Mouse (Mus musculus): Measurements from ENCODE around the gene Mllt1. TPM values are rescaled to one million over a fixed set of nuclear protein-coding genes. Genes with fewer than 3 reads are reported as not detected.

The Mllt1 gene
- total and polyA plus RNA-seq, 3 experiments, result 17.1 to 40.4 (median 20.3) TPM

DNA sequence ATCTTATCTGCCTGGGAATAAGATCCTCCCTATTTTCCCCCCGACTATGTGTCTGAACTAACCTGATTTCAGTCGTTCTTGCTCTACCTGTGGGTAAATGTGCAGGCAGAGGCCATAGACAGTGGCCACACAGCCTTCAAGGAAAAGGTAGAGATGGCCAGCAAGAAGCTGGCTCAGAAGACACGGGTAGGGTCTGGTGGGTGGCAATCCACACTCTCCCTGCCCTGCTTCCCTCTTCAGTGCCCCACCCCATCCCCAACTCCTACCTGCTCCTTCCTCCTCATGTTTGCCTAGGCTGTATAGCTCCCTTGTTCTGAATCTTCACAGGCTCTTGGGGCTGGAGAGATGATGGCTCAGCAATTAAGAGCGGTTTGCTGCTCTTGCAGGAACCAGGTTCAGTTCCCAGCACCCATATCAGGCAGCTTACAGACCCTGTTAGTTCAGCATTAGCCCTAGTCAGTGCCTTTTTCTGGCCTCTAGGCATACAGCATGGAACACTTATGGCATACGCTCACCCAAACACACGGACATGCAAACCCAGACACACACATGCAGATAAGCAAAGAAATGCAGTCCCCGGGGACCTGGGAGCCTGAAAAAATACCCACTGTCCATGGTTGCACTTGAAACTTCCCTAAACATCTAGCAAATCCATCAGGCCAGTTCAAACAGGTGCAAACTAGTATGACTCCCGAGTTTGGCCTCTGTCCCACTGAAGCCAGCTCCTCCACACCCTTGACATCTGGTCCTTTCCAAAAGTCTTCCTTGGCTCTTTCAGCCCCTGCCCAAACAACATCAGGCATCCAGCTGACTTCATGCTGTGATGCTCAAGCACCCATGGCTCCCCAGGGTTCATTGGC is 41.5 kb upstream of the Mllt1 start:
- Histone ChIP-seq H3K4me2 (ENCODE audit: insufficient read depth, low read depth, poor library complexity, severe bottlenecking) (no peak overlapping the region), H3K4me3 (replicated peaks in 1 of 3; ENCODE audit: low read depth in 2 of 3, low read length in 2 of 3, poor library complexity in 1 of 3) (no peak overlapping the region), H3K79me2 (replicated peaks; ENCODE audit: control insufficient read depth, extremely low read depth, insufficient read depth, poor library complexity, severe bottlenecking) (no peaks in the 10 kb centered on the region), H3K9ac (ENCODE audit: insufficient read depth, low read depth) (no peak overlapping the region), H3K9me3 (replicated peaks; ENCODE audit: low read length) (no peaks in the 10 kb centered on the region), H3K27me3 (replicated peaks) (peaks cover 7% of the 10 kb centered on the region), H3K4me1 (ENCODE audit: control insufficient read depth in 1 of 2, insufficient read depth in 2 of 2) (0 out of 4 replicates have a peak, but pooled peaks cover 0 to 3% of the 10 kb centered on the region in 2 experiments), H3K36me3 (replicated peaks in 1 of 2; ENCODE audit: control insufficient read depth in 1 of 2, insufficient read depth in 1 of 2, low read length in 1 of 2) (no peaks in the 10 kb centered on the region), H3K27ac (ENCODE audit: insufficient read depth, low read depth) (no peak overlapping the region)
- no peak for DNase-seq (ENCODE audit: extremely low read depth)
- in situ Hi-C loops (cut with MboI; ENCODE audit: low pct_ligation_motif_present, low pct_unique_long_range_greater_than_20kb, low sequenced_read_pairs), result no loop called here
- no peak for TF ChIP-seq HCFC1 (IDR thresholded peaks at IDR 0.05; ENCODE audit: low read depth, low read length)
- no peak for TF ChIP-seq ZNF384 (IDR thresholded peaks at IDR 0.05; ENCODE audit: low read depth, low read length)
- TF ChIP-seq UBTF (IDR thresholded peaks at IDR 0.05; ENCODE audit: low read depth, low read length), result no peak
- TF ChIP-seq ETS1 (conservative IDR thresholded peaks at IDR 0.05; ENCODE audit: low read depth, low read length), result no peak
- TF ChIP-seq TBP (conservative IDR thresholded peaks at IDR 0.05; ENCODE audit: low read depth, low read length), result no peak
- no peak for TF ChIP-seq NRF1 (IDR thresholded peaks at IDR 0.05; ENCODE audit: low read depth, low read length)
- TF ChIP-seq RAD21 (IDR thresholded peaks at IDR 0.05; ENCODE audit: low read depth, low read length), result no peak
- no peak for TF ChIP-seq IRF4 (IDR thresholded peaks at IDR 0.05; ENCODE audit: low read depth, low read length)
- no peak for TF ChIP-seq CHD1 (IDR thresholded peaks at IDR 0.05; ENCODE audit: low read depth, low read length)
- no peak for TF ChIP-seq USF2 (conservative IDR thresholded peaks at IDR 0.05; ENCODE audit: low read depth, low read length)
- no peak for TF ChIP-seq KAT2A (IDR thresholded peaks at IDR 0.05; ENCODE audit: insufficient replicate concordance, low read length)
- TF ChIP-seq MAX (IDR thresholded peaks at IDR 0.05; ENCODE audit: low read length), result no peak
- no peak for TF ChIP-seq MAZ (IDR thresholded peaks at IDR 0.05; ENCODE audit: low read depth, low read length)
- TF ChIP-seq ZMIZ1 (IDR thresholded peaks at IDR 0.05; ENCODE audit: low read depth, low read length), result no peak
- no peak for TF ChIP-seq RCOR1 (conservative IDR thresholded peaks at IDR 0.05; ENCODE audit: low read depth, low read length)
- no peak for TF ChIP-seq PAX5 (IDR thresholded peaks at IDR 0.05; ENCODE audit: low read length)
- dilution Hi-C loops (cut with MboI; ENCODE audit: extremely low pct_ligation_motif_present, extremely low pct_unique_long_range_greater_than_20kb, low sequenced_read_pairs), result no loop called here

DNA sequence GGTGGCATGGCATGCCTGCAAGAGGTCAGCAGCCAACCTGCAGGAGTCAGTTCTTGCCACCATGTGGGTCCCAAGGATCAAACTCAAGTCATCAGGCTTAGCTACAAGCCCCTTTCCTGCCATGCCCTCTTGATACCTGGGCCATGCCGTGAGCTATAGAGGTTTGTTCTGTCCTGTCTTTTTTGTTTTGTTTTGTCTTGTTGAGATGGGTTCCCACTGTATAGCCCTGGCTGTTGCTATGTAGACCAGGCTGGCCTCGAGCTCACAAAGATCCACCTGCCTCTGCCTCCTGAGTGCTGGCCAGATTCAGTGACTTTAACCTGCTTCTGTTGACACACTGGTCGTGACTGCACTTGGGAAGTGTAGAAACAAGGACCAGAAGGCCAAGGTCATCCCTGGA is 40.2 kb upstream of the Mllt1 start:
- in situ Hi-C loops (cut with MboI; ENCODE audit: low pct_ligation_motif_present, low pct_unique_long_range_greater_than_20kb, low sequenced_read_pairs), result no loop called here
- TF ChIP-seq E2F4 (IDR thresholded peaks at IDR 0.05; ENCODE audit: insufficient replicate concordance, low read depth, low read length) (no peak), MAZ (IDR thresholded peaks at IDR 0.05; ENCODE audit: low read depth, low read length) (no peak), USF1 (IDR thresholded peaks at IDR 0.05; ENCODE audit: low read depth, low read length) (no peak), POLR2A (IDR thresholded peaks at IDR 0.05; ENCODE audit: low read depth, low read length) (no peak), ZC3H11A (IDR thresholded peaks at IDR 0.05; ENCODE audit: low read depth, low read length) (no peak), UBTF (IDR thresholded peaks at IDR 0.05; ENCODE audit: low read depth, low read length) (no peak), NELFE (IDR thresholded peaks at IDR 0.05; ENCODE audit: low read depth, low read length) (no peak), MYC (IDR thresholded peaks at IDR 0.05; ENCODE audit: low read depth, low read length) (no peak), KAT2A (IDR thresholded peaks at IDR 0.05; ENCODE audit: insufficient replicate concordance, low read length) (no peak), CHD1 (IDR thresholded peaks at IDR 0.05; ENCODE audit: low read depth, low read length) (no peak)

More for the DNA sequence above, 40.2 kb upstream of the Mllt1 start:
- peaks cover 16% of the 10 kb centered on the region for H3K27me3 ChIP-seq (replicated peaks)
- H3K4me1 ChIP-seq (ENCODE audit: control insufficient read depth in 1 of 2, insufficient read depth in 2 of 2), result 0 out of 4 replicates have a peak, but pooled peaks cover 0 to 3% of the 10 kb centered on the region in 2 experiments
- no peaks in the 10 kb centered on the region for H3K79me2 ChIP-seq (replicated peaks; ENCODE audit: control insufficient read depth, extremely low read depth, insufficient read depth, poor library complexity, severe bottlenecking)
- H3K9me3 ChIP-seq (replicated peaks; ENCODE audit: low read length), result no peaks in the 10 kb centered on the region
- no peak overlapping the region for H3K4me2 ChIP-seq (ENCODE audit: insufficient read depth, low read depth, poor library complexity, severe bottlenecking)
- dilution Hi-C loops (cut with MboI; ENCODE audit: extremely low pct_ligation_motif_present, extremely low pct_unique_long_range_greater_than_20kb, low sequenced_read_pairs), result no loop called here
- H3K9ac ChIP-seq (ENCODE audit: insufficient read depth, low read depth), result no peak overlapping the region
- DNase-seq (ENCODE audit: extremely low read depth), result no peak
- H3K27ac ChIP-seq (ENCODE audit: insufficient read depth, low read depth), result no peak overlapping the region
- no peak overlapping the region for H3K4me3 ChIP-seq (replicated peaks in 1 of 3; ENCODE audit: low read depth in 2 of 3, low read length in 2 of 3, poor library complexity in 1 of 3)
- no peaks in the 10 kb centered on the region for H3K36me3 ChIP-seq (replicated peaks in 1 of 2; ENCODE audit: control insufficient read depth in 1 of 2, insufficient read depth in 1 of 2, low read length in 1 of 2)
